Mouse (Mus musculus): ENCODE measurements around the gene Hibch. TPM values are rescaled to one million over a fixed set of nuclear protein-coding genes. Genes with fewer than 3 reads are reported as not detected.

The Hibch gene
- polyA plus RNA-seq, 1 experiment from 2014 or later: 21.9 TPM

- Histone ChIP-seq H3K4me1 (no peaks in the 10 kb centered on the region), H3K9me3 (no peaks in the 10 kb centered on the region), H3K4me3 (no peak overlapping the region), H3K27me3 (ENCODE audit: poor library complexity, severe bottlenecking) (no peaks in the 10 kb centered on the region), H3K27ac (no peak overlapping the region), H3K36me3 (replicated peaks) (no peaks in the 10 kb centered on the region)
- WGBS: 69% methylated on average over 8 of the region's 8 CpGs
- no peak for DNase-seq (ENCODE audit: extremely low spot score, low spot score)
Measured at GRCm38 (mm10) chr1:52964581-52964980, 119.9 kb downstream of the Hibch start.

Other genes with a start within 250 kb of the Hibch start
- 10.1 and 10.3 TPM in 2 replicates for gene Nemp2, start 214.2 kb upstream of the Hibch start, polyA plus RNA-seq (2016; fragmentation: Nextera tagmentation; extraction: Ambion mirVana)
- 1.0 and 1.2 TPM in 2 replicates for gene Mfsd6, start 117.5 kb upstream of the Hibch start, polyA plus RNA-seq (2016; fragmentation: Nextera tagmentation; extraction: Ambion mirVana)
- gene Inpp1, start 27.2 kb upstream of the Hibch start, polyA plus RNA-seq (2016; fragmentation: Nextera tagmentation; extraction: Ambion mirVana): 10.4 and 12.3 TPM in 2 replicates
- 2.5 and 2.7 TPM in 2 replicates for gene 1700019D03Rik, start 175.2 kb downstream of the Hibch start, polyA plus RNA-seq (2016; fragmentation: Nextera tagmentation; extraction: Ambion mirVana)
- 1.3 and 2.7 TPM in 2 replicates for gene Mstn, start 216.7 kb downstream of the Hibch start, polyA plus RNA-seq (2016; fragmentation: Nextera tagmentation; extraction: Ambion mirVana)

Data from forebrain, embryonic 10.5 days (tissue).